Mouse (Mus musculus) forebrain, embryonic 13.5 days (tissue): ENCODE data around the gene Egf. TPM values are rescaled to one million over a fixed set of nuclear protein-coding genes. Genes with fewer than 3 reads are reported as not detected.

Experiments
- microRNA-seq: library from miRNA; unstranded; fragments of <30 nt; microRNA quantifications from one replicate; pipeline ENCODE4, GENCODE M21; 2016
- polyA plus RNA-seq: library from polyadenylated mRNA; unstranded; fragments of >200 nt; fragmentation: Nextera tagmentation; extraction: Ambion mirVana; gene quantifications from 2 replicates; pipeline ENCODE4 v1.2.1, GENCODE M21; 2015

Egf gene
- polyA plus RNA-seq, 1 experiment from 2014 or later, result 1.7 TPM

Small RNA genes within 50 kb of the gene (microRNA-seq; reads per million reads assigned to microRNA genes)
- gene Gm24515, result not detected

Other genes with a start within 250 kb of the Egf start
- 33.5 and 34.9 TPM in 2 replicates for gene Elovl6, start 223.0 kb downstream of the Egf start, polyA plus RNA-seq
- gene Lrit3, start 48.7 kb upstream of the Egf start, polyA plus RNA-seq, result not detected in 2 replicates
- 0.34 and 0.46 TPM in 2 replicates for gene Rrh, start 67.3 kb upstream of the Egf start, polyA plus RNA-seq
- 63.1 and 65.7 TPM in 2 replicates for gene Gar1, start 76.1 kb upstream of the Egf start, polyA plus RNA-seq
- gene Cfi, start 80.6 kb upstream of the Egf start, polyA plus RNA-seq, result 0.30 and 0.31 TPM in 2 replicates
- gene Pla2g12a, start 123.3 kb upstream of the Egf start, polyA plus RNA-seq, result 29.5 and 31.3 TPM in 2 replicates
- gene Casp6, start 146.1 kb upstream of the Egf start, polyA plus RNA-seq, result 43.6 and 44.8 TPM in 2 replicates
- 3.9 and 6.7 TPM in 2 replicates for gene Mcub, start 214.9 kb upstream of the Egf start, polyA plus RNA-seq